Mouse (Mus musculus) cerebellum, adult 11-12 months (tissue): ENCODE results near the gene Il1rapl2.
"Not testable (repeated sequence)": the region's sequence is repeated elsewhere in the genome, so short reads cannot be mapped to it uniquely, and the experiment has no call there.

Source experiments
- DNase-seq: peaks from one replicate; pipeline ENCODE4 v3.0.0; 2022

Il1rapl2 gene

GRCm38 (mm10) chrX:138234626-138235025, 664.2 kb downstream of the Il1rapl2 start:
- no peak for DNase-seq

GRCm38 (mm10) chrX:138348736-138349135, 778.3 kb downstream of the Il1rapl2 start:
- not testable (repeated sequence) for DNase-seq

- DNase-seq: no peak
Observed at GRCm38 (mm10) chrX:138433794-138434193, 863.4 kb downstream of the Il1rapl2 start.

GRCm38 (mm10) chrX:138437939-138438338, 867.5 kb downstream of the Il1rapl2 start:
- DNase-seq: no peak

- no peak for DNase-seq
Observed at GRCm38 (mm10) chrX:138449856-138450255, 879.4 kb downstream of the Il1rapl2 start.

- no peak for DNase-seq
Observed at GRCm38 (mm10) chrX:138478488-138478887, 908.1 kb downstream of the Il1rapl2 start.

- DNase-seq: no peak
Observed at GRCm38 (mm10) chrX:138500510-138500909, 930.1 kb downstream of the Il1rapl2 start.

GRCm38 (mm10) chrX:138505049-138505448, 934.6 kb downstream of the Il1rapl2 start:
- no peak for DNase-seq

- DNase-seq: no peak
Observed at GRCm38 (mm10) chrX:138620106-138620505, 1049.7 kb downstream of the Il1rapl2 start.

GRCm38 (mm10) chrX:138625311-138625710, 1054.9 kb downstream of the Il1rapl2 start:
- no peak for DNase-seq

GRCm38 (mm10) chrX:138722372-138722771, 1152.0 kb downstream of the Il1rapl2 start:
- no peak for DNase-seq

- DNase-seq: no peak
Observed at GRCm38 (mm10) chrX:138800958-138801357, 1230.5 kb downstream of the Il1rapl2 start.

- no peak for DNase-seq
Observed at GRCm38 (mm10) chrX:138831876-138832275, 1261.5 kb downstream of the Il1rapl2 start.

- DNase-seq: no peak
Observed at GRCm38 (mm10) chrX:138833894-138834293, 1263.5 kb downstream of the Il1rapl2 start.

- DNase-seq: no peak
Observed at GRCm38 (mm10) chrX:138838381-138838780, 1268.0 kb downstream of the Il1rapl2 start.
